Mouse (Mus musculus) left cerebral cortex, adult 9 months (tissue): ENCODE results near the gene Jade2.

ENCODE experiments used
- DNase-seq, 2 experiments: peaks; one replicate each; pipeline ENCODE4 v3.0.0; 2022; ENCODE audit warnings: low spot score in 2 of 2

Gene Jade2

DNA sequence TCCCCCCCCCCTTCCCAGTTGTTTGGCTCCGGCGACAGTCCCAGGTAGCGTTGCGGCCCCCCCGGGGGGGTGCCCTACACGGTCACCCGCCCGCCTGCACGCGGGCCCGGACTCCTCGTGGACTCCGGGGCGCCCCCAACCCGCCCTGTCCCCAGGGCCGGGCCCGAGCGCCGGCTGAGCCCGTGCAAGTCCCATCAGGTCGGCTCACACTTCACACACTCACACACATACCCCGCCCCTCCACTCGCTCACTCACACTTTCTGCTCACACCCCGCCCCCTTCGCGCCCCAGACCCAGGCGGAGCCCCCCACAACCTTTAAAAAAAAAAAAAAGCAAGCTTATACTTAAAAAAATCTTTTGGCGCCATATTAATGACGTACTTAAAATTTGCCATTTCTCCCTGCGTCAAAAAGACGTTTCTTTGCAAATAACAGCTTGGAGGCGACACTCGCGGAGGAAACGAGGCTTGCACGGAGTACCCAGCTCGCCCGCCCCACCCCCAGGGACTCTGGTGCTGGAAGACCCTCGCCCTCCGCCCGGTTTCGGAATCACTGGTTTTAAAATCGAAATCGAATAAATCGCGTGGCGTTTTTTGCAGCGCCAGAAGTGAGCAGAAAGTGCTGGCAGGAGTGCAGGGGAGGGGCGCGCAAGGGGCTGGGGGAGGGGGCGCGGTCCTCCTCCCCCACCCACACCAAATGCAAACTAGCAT is 520 bp upstream of the Jade2 start:
- peak; percentile 54 to 77 for DNase-seq

DNA sequence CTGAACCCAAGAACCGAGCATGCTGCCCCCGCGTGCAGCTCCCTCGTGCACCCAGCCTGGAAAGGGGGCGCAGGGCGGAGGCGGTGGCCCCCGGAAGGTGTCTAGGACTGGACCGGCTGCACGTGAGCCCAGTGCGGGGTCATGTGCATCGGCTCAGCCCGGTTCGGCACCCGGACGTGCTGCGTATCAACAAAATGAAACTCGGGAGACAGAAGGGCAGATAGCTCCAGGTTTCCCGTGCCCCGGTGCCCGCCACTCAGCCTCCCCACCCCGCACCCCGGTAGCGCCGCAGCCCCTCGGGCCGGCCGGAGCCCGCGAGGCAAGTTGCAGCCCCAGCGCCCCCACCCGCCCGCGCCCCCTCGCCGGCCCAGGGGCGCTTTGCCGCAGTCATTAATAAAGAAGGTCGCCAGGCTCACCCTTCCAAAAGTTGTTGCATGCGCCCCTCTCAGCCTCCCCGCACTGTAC is 805 bp downstream of the Jade2 start:
- DNase-seq: peak; percentile 53 to 70

DNA sequence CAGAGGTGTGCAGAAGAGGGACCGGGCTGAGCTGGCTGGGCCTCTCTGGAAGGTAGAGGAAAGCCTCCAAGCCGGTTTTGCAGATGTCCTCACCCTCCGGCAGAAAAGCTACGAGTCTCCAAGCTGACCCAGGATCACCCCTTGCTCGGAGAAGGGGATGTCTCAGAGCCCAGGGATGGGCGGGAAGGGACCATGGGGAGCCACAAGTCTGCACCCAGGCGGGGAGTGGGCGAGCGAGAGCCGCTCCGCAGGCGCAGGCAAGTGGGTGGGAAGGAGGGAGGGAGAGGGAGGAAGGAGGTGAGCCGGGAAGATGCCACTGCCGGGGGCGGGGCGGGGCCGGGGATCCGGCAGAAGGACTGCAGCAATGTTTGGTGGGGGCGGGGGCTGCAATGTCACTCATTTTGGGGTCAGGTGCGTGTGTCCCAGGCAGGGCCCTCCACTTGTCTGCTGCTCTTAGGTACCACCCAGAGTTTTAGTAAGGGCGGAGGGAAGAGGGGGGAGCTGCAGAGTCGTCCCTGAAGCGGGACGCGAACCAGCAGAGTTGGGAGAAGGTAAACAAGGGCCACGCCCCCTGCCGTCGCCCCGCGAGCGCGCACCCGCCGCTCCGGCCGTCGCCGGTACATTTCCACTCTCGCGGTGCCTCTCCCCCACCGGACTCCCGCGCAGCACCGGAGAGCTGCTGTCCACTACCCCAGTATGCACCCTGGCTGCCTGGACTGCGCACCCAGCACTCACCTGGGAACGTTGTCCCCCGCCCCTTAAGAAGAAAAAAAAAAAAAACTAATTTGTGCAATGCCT is 1.4 kb downstream of the Jade2 start:
- DNase-seq: peak; percentile 48 to 83

DNA sequence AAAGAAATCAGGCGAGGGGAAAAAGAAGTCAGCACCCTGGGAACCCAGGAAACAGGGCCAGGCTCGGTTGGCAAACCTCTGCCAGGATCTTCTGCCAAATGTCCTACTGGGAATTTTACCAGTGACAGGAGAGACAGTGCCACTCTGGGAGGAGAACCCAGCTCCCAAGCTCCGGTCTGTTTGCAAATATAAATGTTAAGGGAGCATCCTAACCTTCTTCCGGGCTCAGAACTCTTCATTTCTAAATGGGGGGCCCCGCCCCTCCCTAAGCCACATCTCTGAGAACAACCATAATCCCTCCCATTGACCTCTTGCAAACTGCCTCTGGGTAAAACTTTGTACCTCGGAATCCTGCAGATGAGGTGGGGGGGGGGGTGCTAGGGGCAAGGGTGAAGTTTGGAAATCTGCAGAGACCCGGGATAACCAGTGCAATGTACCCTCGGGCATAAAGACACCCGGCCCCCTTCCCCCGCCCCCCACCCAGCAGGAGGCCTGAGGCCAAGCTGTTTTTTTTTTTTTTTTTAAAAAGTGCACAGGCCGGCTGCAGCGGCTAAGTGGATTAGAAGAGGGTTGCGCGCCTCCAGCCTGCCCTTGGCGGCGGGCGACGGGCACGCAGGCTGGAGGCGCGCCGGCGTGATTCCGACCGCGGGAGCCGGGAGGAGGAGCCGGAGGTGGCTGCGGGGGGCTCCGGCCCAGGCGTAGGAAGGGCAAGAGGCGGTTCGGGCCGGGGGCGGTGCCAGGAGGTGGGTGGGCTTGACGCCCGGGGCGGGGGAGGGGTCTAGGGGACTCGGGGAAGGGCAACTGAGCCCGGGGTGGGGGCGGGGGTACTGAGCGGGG is 2.3 kb downstream of the Jade2 start:
- DNase-seq: peak in 1 of 2 experiments; percentile 40

DNA sequence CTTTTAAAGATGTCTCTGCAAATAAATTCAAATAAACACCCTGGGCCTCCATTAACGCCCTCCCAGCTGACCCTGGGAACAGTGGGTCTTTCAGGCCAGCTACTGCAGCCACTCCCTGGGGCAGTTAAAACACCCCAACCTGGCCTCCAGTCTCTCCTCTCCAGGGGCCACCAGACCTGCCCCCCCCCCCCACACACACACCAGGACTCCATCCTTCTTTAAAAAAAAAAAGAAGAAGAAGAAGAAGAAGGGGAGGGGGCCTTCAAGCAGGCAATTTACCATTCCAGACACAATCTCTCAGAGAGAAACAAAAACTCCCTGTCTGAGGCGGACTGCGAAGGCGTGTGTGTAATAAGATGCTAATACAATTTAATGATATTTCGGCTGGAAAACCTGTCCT is 4.9 kb downstream of the Jade2 start:
- no peak for DNase-seq

DNA sequence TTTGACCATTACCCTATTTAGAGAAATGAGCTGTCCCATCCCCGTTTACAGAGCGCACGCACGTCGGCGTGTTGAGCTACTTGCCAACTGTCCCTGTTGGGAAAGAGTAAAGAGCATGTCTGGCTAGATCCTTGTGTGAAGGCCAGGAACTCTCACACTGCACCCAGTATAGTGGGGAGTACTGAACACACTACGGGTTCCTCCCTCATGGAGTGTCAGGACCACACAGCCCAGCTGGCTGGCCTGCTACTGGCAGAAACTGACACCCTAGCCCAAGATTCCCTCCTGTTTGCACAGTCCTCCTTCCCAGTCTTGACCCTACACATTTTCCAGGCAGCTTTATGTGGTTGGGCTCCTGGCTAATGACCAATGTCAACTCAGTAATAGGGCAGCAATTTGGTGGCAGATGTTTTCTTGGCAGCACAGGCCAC is 5.3 kb downstream of the Jade2 start:
- DNase-seq: no peak

DNA sequence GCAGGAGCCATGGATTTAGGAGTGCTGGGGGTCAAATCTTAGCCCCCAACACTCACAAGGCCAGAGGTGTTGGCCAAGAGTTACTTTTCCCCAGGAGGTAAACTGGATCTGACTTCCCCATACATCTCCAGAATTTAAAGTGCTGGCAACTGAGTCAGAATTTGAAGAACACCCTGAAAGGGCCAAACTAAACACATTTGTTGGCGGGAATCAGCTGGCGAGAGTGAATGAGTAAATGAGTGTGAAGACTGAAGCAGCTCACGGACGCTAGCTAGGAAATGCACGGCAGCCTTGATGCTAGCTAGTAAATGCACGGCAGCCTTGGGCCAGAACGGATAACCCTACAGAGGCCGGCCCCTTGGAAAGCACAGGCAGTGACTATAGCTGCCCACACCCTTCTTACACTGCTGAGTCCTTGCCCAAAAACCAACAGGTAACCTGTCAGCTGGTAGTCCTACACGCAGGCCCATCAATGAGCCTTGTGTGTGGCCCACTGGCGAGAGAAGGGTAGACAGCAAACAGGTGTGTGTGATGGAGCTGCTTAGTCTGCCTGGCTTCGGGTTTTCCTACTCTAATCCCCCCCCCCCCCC is 6.6 kb downstream of the Jade2 start:
- DNase-seq: no peak

DNA sequence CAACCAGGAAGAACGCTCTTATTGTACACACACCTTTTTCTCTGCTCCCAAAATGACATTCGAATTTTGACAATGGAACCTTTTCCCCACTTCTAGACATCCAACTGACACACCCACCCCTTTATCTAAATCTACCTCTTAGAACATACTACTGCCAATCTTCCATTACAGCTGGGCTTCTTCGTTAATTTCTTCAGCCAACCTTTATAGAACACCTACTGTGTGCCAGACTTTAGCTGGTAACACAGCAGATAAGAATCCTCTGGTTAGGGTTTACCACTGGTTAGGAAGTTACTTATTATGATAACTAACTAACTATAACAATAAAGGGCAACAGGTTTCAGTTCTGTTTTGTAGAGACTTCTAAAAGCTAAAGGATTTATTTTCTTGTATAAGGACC is 9.1 kb downstream of the Jade2 start:
- DNase-seq: no peak

DNA sequence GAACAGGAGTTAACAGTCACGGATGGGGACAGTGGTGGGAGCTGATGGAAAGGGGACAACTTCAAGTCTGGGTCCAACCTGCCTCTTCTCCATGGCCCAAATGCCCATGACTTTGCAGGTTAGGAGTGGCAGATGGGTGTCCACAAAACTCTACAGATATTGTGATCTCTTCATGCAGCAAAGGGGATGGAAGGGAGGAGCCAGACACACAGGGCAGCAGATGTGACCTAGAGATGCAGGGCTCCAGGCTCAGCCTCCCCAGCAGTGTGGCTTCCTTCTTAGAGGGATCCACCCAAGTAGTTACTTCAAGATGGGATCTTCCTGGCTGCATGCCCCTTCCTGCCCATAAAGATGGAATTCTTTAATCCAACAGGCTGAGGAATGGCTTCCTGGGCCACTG is 9.6 kb downstream of the Jade2 start:
- DNase-seq: no peak

DNA sequence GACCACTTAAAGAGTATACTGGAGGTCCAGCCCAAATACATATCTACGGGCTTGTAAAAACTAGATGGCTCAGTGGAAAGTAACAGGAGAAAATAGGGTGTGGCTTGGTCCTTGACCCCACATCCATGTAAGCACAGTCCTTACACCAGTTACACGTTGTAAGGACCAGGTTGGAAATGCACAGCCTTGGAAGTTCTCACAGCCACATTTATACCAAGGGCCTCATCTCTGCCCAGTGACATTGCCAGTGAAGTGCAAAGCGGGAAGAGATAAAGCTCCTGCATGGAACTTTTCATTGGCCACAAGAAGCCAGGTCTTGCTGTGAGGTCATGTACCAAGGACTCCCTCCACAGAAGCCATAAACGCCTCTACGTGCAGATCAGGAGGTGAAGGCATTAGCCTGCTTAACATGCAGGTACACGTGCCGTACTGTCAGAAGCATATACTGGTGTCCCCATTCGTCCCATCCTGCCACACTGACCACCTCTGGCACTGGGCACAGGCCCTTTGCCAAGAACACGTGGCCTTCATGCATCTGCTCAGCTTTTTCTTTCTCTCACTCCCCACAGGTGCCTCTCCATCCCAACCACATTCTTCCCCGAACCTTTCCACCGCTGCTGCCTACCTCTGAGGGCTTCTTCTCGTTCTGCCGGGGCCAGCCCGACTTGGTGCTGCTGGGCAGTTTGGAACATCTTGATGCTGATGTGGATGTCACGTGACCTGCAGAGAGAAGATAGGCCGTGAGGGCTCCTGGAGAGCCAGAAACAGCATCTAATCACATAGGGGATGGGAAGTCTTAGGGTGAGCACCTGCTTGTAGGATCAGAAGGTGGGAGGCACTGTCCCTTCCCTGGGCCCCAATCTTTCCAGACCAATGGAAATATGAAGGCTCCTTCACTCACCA is 11.2 kb downstream of the Jade2 start:
- DNase-seq: no peak

DNA sequence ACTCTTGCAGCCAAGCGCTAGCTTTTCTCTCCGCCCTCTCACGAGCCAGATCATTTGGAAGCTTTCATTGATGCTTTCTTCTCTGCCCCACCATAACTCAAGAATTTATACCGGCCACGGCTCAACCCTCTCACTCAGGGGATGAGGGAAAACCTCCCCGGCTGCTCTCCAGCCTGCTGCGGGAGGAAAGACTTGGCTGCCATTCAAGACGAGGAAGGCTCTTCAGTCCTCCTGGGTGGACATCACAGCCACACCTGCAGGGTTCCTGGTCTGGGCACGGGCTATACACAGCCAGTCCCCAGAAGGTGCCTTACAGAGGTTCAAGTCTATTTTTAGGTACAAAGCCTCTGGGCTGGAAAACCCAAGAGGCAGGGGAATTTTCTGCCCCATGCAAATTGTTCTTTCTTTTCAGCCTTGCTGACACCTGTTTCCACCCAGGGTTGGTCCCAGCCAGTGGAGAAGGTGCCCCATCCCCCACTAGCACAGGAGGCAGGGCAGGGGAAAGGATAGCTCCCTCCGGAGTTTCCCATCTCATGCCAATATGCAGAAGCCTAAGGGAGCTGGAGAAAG is 12.8 kb downstream of the Jade2 start:
- DNase-seq: no peak

DNA sequence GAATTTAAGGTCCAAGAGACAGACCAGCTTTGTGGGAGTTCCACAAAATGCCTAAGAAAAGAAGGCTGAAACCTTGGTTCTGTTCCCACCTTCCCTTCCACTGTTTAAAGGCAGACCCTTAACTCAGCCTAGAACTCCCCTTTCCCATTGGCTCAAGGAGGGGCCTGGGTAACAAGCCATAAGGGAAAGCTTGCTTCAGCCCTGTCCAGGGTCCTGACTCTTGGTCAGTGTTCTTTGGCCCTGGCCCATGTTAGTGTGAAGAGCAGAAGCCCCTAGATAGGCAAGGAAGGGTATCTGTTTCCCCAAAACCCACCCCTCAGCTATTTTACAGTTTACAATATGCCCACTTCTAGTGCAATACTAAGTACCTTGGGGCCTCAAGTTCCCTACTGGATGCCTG is 13.6 kb downstream of the Jade2 start:
- no peak for DNase-seq

DNA sequence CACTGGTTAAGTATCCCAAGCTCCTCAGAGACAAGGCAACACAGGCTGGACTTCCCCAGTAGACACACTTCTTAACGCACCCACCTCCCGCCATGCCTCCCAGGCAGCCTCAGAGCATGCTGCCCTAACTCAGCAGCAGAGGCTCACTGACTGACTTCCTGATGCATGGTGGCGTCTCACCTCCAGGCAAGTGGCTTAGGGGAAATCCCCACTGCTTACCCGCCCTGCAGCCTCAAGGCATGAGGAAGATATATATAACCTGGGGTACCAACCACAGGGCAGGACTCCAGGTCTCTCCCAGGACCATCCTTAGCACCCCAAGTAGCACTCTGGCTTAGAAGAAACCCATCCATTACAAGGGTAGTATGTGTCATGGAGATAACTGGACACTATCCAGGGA is 14.3 kb downstream of the Jade2 start:
- DNase-seq: no peak

DNA sequence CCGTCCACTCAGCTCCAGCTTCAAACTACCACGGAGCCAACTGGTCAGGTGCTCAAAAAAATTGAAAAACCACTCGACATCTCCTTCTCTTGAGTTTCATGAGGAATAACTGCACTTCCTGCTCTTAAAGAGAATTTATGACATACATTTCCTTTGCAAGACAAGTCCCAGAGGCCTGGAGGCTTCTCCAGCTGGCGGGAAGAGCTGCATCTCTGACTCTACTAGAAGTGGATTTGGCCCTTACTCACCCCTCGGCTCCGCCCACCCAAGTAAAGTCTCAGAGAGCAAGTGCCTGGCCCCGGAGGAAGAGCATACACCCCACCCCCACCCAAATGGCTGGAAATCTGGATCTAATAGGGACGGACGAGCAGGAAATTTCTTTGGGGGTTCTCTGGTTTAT is 16.3 kb downstream of the Jade2 start:
- no peak for DNase-seq

DNA sequence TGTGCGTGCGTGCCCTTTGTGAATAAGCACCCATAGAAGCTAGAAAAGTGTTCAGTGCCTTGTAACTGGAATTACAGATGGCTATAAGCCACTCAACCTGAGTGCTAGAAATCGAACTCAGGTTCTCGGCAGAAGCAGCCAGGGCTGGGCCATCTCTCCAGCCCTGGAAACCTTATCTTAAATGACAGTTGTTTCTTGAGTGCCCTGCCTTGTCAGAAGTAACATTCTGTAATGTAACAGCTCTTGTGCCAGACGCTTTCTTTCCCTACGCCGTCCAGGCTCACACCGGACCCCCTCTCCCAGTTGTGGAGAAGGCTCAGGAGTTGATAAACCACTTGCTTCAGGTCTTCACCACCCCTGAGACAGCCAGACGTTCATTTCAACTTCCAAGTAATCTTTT is 16.8 kb downstream of the Jade2 start:
- no peak for DNase-seq

DNA sequence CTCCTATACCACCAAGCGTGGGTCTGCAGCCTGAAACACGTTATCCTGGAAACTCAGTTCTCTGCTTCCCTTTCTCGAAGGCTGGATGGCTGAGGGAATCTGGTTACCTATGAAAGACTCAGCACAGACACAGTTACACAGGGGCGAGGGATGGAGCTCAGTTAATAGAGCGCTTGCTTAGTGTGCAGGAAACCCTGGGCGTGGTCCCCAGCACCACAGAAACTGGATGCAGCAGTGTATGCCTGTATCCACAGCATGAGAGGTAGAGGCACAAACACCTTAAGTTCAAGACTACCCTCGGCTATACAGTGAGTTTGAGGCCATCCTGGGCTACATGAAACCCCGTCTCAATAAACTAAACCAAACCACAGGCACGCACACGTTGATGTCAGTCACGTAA is 17.5 kb downstream of the Jade2 start:
- no peak for DNase-seq

DNA sequence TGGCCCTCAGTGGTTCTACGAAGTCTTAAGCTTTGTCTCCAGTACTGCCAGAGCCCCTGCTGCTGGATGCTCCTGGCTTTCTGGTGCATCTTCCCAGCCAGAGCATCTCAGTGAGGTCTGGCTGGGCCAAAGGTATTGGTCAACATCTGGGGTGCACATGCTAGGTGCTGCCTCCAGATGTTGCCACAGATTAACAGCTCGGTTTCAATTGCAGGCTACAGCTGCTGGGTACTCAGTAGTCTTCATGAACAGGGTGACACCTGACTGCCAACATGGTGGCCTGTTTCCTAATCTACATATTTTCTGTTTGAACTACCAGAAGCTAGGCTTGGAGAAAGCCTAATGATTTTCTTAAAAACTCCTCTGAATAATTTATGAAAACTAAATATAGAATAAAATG is 18.3 kb downstream of the Jade2 start:
- no peak for DNase-seq

DNA sequence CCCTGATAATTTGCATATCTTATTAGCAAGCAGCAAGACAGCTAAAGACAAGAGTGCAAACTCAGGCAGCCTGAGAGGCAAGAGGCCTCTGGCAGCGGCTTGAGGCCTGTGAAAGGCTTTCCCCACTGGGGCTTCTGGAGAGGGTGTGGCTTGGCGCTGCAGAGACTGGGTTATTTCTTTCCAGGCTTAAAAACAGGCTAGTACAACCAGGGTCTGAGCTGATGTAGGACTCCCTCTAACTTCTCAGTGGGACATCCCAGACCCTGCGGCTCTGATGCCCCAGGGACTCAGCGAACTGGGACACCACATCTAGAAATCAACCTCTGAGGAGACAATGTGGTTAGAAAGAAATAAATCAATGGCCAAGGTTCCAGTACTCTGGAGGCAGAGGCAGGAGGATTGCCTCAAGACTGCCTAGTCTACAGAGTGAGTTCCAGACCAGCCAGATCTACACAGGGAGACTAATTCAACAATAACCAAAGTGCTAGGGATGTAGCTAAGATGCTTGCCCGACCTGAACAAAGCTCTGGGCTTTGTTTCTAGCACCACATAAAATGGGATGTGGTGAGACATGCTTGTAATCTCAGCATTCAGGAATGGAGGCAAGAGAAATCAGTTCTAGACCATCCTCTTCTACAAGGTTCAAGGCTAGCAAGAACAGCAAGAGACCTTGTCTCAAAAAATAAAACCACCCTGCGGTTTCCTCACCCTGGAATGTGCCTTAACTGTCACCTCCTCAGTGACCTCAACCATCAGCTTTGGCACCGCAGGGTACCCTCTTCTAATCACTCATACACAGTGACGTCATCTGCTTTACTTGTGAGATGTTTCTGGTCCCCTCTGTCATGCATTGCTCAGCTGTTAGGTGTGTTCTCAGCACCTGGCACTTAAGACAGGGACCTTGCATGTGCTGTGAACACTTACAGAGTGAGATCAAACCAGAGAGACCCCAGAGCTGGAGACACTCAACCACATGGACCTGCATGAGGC is 20.0 kb downstream of the Jade2 start:
- no peak for DNase-seq

DNA sequence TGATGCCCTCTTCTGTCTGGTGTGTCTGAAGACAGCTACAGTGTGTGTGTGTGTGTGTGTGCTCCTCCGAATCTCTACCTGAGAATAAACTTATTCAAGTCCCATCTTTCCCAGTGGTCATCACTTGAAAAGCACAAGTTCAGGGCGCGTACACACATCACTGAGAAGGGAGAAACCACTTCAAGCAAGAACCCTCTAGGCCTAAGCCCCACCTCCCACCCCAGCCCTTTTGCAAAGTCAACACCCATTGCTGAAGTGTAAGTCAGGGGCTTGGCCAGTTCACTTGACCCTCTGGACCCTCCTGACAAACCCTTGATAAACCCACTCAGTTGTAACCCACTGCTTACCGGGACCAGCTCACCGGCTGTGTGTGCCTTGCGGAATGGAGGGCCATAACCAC is 20.9 kb downstream of the Jade2 start:
- DNase-seq: no peak
